8 mouse cellular contexts compared by ENCODE assay signal in the genomic region with DNA sequence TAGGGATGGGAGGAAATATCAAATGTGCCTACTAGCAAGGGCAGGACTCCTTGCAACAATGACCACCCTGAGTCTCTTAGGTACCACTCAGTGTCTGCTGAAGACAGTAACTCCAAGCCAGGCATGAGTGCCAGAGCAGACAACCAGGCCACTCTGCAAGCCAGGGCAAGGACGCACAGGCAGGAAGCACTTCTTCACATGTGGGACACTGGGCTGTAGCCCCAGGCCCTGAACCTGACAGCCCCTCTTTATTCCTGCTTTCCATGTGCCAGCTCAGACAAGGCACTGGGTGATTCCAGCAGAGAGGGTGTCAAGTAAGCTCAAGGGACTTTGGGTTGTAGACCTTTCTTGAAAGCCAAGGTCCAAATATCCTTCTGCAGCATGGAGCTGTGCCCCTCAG.
"Had no signal": no experiment of that assay in that cellular context is flagged by ENCODE, and none has a peak within 500 bp of the region (broad histone marks: within the 10 kb centered on the region; RNA-seq: fewer than 3 reads in every experiment).

No protein-coding gene starts in this region.

- H3K4me2 ChIP-seq: liver, embryonic 13.5 days; midbrain, embryonic 11.5 days had no signal

- H3K9ac ChIP-seq: liver, embryonic 13.5 days had no signal

- H3K36me3 ChIP-seq: liver, embryonic 13.5 days had no signal

- H3K4me3 ChIP-seq: layer of hippocampus, adult 2 months; liver, embryonic 13.5 days had no signal

- H3K9me3 ChIP-seq: liver, embryonic 13.5 days had no signal

- H3K27ac ChIP-seq: layer of hippocampus, adult 2 months; liver, embryonic 13.5 days; stomach, postnatal 0 days had no signal

- DNase-seq: layer of hippocampus, adult 9-11 months; liver, embryonic 13.5 days; lung, adult 2 months; right cerebral cortex, postnatal 14 days; right cerebral cortex, postnatal 4 days had no signal
